Mouse (Mus musculus) liver, adult 2 months (tissue): ENCODE results near the gene Slc4a7.

Experiments
- CTCF ChIP-seq: fragments of 200-500 bp; IDR thresholded peaks from 2 replicates; pipeline ENCODE4 v1.5.1; 2011; ENCODE audit warnings: low read depth, low read length, control low read depth
- POLR2A ChIP-seq: fragments of 200-500 bp; IDR thresholded peaks from 2 replicates; pipeline ENCODE4 v1.6.1; 2011; ENCODE audit warnings: low read length, control low read depth; ENCODE audit not compliant: insufficient read depth; ENCODE audit errors: extremely low read depth

DNA sequence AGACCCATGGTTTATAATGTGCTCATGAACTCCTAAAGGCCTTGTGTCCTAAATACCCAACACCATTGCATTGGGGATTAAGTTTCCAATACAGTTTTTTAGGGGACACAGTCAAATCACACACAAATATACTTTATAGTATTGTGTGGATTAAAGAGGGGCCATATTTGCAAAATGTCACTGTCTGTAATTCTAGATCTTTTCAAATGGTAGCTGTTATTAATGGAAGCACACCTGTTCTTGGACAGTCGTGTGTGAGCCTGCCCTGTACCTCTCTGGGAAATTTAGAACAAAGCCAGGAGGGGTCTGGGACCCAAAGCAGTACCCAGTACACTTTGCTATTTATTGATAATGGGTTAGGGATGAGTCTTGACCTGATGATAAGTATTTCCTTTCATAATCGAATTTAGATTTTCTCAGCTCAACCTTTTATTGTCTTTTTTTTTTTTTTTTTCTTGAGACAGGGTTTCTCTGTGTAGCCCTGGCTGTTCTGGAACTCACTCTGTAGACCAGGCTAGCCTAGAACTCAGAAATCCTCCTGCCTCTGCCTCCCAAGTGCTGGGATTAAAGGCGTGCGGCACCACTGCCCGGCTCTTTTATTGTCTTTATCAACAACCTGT is at the start of gene Slc4a7:
- no peak for TF ChIP-seq CTCF
- no peak for TF ChIP-seq POLR2A
